Mouse (Mus musculus) megakaryocyte, adult 5-6 weeks (primary cell): ENCODE data around the gene Gcsh. TPM values are rescaled to one million over a fixed set of nuclear protein-coding genes. Genes with fewer than 3 reads are reported as not detected.

Experiments
- total RNA-seq, 2 experiments: library from RNA; stranded (forward) in 1 of 2; stranded (reverse) in 1 of 2; fragments of 153-499, 151-499 nt in 1 of 2; fragments of 221-1000, 200-1000 nt in 1 of 2; gene quantifications; 2 replicates each; pipeline versions ENCODE4 v1.2.3 to v1.2.4; 2015 to 2017

Gene Gcsh
- total RNA-seq, 2 experiments from 2014 or later, result 15.5 to 25.3 TPM

Other genes with a start within 250 kb of the Gcsh start
- gene Cmc2, start 72.1 kb downstream of the Gcsh start, total RNA-seq (2015), result 43.3 and 49.2 TPM in 2 replicates
- gene Cmc2, start 72.1 kb downstream of the Gcsh start, total RNA-seq (2017), result 51.7 and 66.0 TPM in 2 replicates
- gene Cenpn, start 71.8 kb downstream of the Gcsh start, total RNA-seq (2015), result 26.9 and 35.6 TPM in 2 replicates
- gene Cenpn, start 71.8 kb downstream of the Gcsh start, total RNA-seq (2017), result 35.7 and 36.8 TPM in 2 replicates
- gene Atmin, start 50.1 kb downstream of the Gcsh start, total RNA-seq (2015), result 12.3 and 14.5 TPM in 2 replicates
- 8.6 and 11.3 TPM in 2 replicates for gene Atmin, start 50.1 kb downstream of the Gcsh start, total RNA-seq (2017)
- 0.40 and 0.43 TPM in 2 replicates for gene 1700030J22Rik, start 14.6 kb downstream of the Gcsh start, total RNA-seq (2015)
- 0.29 and 0.37 TPM in 2 replicates for gene 1700030J22Rik, start 14.6 kb downstream of the Gcsh start, total RNA-seq (2017)
- gene Pkd1l2, start 88.9 kb upstream of the Gcsh start, total RNA-seq (2015), result 0.04 and 0.07 TPM in 2 replicates
- gene Pkd1l2, start 88.9 kb upstream of the Gcsh start, total RNA-seq (2017), result 0.04 and 0.08 TPM in 2 replicates
- gene Bco1, start 102.3 kb upstream of the Gcsh start, total RNA-seq (2015), result not detected in 2 replicates
- gene Bco1, start 102.3 kb upstream of the Gcsh start, total RNA-seq (2017), result not detected in 2 replicates
- 4.6 and 5.4 TPM in 2 replicates for gene Gan, start 164.6 kb upstream of the Gcsh start, total RNA-seq (2015)
- gene Gan, start 164.6 kb upstream of the Gcsh start, total RNA-seq (2017), result 4.6 and 4.8 TPM in 2 replicates